Mouse (Mus musculus): Measurements from ENCODE around the gene Angptl8.

Angptl8 gene

DNA sequence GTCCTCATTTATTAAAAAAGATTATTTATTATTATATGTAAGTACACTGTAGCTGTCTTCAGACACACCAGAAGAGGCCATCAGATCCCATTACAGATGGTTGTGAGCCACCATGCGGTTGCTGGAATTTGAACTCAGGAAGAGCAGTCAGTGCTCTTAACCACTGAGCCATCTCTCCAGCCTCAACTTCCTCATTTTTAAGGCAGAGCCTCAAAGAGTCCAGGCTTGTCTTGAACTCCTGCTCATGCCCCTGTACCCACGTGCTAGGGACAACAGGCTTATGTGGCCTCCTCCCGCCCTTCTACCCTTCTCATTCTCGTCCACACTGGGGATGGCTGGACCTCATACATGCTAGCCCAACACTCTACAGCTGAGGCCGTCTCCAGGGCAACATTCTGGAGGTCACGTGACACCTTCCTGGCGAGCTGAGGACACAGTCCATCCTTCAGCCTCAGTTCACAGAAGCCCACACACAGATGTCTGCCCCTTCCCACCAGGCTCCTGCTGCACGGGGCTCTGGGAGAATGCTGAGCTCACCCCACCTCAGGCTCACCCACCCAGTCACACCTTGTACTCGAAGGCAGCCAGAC is 18.5 kb upstream of the Angptl8 start:
- no peak for DNase-seq (ENCODE audit: low spot score)

DNA sequence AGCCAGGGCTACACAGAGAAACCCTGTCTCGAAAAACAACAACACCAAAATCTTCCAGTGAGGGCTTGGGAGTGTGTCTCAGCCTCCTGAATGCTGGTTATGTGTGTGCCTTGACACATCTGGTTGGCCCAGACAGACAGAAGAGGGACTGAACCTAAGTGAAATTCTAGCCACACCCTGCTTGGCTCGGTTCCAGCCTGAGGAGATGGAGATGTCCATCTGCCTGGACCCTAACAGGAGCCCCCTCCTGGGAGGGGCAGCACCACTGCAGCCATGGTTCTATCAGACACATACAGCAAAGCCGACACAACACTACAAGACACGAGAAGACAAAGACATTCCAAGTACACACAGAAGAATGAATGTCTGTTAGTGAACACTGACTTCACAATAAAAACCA is 17.2 kb upstream of the Angptl8 start:
- no peak for DNase-seq (ENCODE audit: low spot score)

DNA sequence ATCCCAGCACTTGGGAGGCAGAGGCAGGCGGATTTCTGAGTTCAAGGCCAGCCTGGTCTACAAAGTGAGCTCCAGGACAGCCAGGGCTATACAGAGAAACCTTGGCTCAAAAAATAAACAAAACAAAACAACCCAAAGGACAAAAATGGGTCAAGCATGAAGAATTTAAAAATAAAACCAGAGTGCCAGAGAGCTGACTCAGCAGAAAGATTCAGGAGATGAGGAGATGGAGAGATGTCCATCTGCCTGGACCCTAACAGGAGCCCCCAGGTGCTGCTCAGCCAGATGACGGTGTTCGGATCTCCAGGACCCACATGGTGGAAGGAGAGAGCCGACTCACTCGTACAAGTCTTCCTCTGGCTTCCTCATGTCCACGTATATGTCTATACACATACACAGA is 16.7 kb upstream of the Angptl8 start:
- DNase-seq (ENCODE audit: low spot score): no peak

DNA sequence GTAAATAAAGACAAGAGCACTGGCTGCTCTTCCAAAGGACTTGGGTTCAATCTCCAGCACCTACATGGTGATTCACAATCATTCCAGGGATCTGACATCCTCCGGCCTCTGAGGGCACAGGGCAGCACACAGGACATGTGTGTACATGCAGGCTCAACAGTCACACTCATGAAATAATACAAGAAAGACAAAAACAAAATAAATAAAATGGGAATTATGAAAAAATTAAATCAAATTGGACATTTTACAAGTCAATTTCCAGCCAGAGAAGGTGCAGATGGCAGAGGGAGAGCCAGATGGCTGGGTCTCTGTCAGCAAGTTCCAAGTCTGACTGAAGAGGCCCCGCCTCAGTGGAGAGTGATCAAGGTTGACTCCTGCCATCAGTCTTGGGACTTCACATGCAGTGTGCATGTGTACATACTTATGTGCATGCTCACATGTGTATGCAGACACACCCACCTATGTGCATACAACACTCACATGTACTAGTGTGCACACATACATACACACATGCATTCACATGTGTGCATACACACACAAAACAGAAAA is 16.1 kb upstream of the Angptl8 start:
- DNase-seq (ENCODE audit: low spot score): no peak

DNA sequence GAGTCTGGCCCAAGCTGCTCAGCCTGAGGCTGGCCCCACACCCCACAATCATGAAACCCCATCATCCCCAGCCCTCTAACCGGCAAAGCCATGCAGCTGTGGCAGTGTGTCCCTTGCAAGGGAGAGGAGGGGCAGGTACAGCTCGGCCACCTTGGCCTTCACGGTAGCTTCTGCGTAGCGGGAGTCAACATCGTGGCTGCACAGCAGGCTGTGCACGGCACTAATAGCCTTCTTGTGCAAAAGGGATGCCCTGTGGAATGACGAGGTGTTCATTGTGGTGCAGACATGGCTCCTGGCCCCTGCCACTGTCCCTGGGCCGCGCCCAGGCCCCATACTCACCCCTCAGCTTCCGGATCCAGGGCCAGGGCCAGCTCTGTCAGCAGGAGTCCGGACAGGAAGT is 15.1 kb upstream of the Angptl8 start:
- DNase-seq (ENCODE audit: low spot score): no peak

DNA sequence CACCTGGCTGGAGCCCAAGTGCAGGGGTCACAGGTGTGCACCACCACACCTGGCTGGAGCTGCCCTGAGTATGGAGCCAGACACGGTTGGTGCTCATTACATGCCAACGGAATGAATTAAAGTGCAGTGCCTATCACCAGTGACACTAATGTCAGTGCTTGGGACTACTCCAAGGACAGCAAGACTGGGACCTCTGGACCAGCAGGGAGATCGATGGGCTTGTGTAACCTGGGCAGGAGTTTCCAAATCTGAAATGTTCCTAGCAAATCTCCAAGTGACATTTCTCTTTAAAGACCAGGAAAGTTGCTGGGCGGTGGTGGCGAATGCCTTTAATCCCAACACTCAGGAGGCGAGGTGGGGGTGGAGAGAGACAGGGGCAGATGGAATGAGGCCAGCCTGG is 12.6 kb upstream of the Angptl8 start:
- DNase-seq (ENCODE audit: low spot score): no peak

DNA sequence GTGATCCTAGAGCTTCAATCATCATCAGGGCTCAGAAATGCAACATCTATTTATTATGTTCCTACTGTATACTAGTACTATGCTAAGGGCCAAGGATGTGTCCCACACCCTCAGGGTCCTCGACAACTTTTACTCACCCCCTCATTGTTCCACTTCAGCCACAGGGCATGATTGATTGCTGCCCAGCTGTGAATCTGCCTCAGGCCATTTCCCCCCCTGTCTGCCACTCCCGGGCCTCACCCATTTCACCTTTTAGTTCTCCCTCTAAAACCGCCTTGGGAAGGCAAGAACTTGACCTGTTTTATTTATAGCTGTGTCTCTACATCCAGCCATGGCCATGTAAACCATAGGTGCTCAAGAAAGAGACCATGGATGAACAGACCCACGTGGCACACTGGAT is 11.4 kb upstream of the Angptl8 start:
- no peak for DNase-seq (ENCODE audit: low spot score)

DNA sequence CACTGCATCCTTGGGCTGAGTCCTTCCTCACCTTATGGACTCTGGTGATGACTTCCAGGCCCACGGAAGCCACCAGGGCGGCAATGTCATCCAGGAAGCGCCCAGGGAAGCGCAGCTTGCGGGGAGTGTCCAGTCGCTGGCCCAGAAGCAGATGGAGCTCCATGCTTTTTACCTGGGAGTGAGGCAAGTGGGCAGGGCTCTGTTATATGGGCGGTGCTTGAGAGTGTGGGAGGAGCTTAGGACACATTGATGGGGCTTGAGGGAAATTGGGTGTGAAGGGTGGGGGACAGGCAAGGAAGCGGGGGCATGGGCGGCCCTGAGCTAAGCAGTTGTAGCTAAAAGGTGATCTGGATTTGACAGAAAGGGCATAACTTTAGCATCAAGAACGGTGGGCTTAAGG is 10.9 kb upstream of the Angptl8 start:
- DNase-seq (ENCODE audit: low spot score): no peak

DNA sequence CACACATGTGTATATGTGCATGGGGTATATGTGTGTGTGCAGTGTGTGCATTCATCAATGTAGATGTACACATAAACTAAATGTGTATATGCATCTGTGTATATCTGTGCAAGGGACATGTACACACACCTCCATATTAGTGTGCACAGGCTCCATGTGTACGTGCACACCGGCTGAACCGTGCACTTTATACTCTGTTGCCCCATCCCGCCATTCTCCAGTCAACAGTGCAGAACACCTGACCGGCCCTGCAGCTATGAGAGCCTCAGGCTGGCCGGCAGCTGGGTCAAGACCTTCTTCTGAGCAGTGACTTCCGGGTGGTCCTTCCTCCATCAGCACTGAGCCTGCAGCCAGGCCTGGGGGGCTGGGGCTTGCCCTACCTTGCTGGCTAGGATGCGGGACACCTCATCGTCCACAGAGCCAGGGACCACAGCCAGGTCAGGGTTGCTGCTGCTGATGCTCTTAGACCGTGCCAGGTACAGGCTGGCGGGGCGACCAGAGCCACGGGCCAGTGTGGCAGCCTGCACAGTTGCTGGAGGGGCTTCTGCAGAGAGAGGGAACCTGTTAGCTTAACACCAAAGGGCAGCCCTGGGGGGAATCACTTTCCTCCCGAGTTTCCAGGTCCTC is 5.4 kb upstream of the Angptl8 start:
- no peak for DNase-seq (ENCODE audit: low spot score)

DNA sequence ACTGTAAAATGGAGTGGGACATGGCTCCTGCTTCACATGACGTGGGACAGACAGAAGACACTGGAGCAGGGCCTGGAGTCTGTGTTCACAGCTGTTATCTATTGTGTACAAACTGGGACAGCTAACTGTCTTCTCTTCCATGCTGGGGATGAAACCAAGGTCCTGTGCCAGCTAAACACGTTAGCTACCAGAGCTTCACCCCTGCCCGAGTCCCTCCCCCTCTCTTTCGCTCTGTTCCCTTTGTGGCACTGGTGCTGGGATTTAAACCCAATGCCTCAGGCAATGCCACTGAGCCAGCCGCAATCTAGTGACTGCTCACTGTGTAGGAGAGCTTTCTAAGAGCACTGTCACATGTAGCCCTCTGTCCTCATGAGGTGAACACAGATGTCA is 4.9 kb upstream of the Angptl8 start:
- DNase-seq (ENCODE audit: low spot score): no peak

DNA sequence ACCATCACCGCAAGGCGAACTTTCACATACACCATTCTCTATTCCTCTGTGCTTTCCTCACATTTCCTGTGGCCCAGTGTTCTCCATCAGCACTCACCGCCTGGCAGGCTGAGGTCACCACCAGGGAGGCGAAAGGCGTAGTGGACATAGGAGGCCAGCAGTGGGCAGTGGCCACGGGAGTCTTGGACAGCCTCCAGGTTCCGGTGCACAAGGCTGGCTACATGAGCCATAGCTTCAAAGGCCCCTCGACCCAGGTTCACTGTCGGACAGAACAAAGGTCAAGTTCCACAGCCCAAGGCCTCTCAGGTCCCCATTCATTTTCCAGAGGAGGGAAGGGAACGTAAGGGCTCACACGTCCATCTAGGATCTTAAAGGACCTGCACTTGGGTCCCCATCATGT is 4.4 kb upstream of the Angptl8 start:
- DNase-seq (ENCODE audit: low spot score): peak; percentile 33

DNA sequence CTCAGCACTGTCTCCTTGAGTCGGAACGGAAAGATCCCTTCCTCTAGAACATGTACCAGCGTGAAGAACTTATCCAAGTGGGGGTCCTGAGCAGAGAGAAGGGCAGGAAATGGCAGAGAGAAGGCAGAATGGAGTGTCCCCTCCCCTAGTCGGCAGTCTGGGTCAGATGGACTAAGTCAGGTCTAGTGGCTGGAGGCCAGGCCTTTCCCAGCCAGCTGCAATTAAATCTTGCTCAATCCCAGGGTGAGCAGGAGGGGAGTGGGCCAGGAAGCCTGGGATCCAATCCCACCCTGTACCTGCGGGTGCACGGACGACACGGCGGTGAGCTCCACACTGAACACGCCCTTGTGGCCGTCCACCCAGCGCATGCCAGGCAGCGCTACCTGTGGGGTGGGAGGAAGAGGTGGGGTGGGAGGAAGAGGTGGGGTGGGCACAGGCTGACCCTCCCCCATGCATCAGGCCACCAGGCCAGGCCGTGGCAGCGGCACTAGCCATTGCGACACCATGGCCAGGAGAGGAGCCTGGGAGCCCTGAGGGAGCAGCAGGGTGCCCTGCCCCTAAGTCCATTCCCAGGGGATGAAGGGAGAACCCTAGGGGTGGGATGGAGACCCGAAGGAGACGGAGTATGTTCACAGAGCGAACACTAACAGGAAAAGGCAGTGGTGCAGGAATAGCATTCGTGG is 3.6 kb upstream of the Angptl8 start:
- DNase-seq (ENCODE audit: low spot score): peak; percentile 60

DNA sequence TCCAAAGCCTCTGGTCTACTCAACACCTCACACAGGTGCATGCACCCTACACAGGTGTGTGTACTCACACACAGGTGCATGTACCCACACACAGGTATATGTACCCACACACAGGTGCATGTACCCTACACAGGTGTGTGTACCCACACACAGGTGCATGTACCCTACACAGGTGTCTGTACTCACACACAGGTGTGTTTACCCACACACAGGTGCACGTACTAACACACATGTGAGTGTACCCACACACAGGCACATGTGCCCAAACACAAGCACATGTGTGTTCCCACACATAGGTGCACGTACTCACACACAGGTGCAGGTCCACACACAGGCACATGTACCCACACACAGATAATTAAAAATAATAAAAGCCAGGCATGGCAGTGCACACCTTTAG is 2.4 kb downstream of the Angptl8 start:
- no peak for DNase-seq (ENCODE audit: low spot score)

DNA sequence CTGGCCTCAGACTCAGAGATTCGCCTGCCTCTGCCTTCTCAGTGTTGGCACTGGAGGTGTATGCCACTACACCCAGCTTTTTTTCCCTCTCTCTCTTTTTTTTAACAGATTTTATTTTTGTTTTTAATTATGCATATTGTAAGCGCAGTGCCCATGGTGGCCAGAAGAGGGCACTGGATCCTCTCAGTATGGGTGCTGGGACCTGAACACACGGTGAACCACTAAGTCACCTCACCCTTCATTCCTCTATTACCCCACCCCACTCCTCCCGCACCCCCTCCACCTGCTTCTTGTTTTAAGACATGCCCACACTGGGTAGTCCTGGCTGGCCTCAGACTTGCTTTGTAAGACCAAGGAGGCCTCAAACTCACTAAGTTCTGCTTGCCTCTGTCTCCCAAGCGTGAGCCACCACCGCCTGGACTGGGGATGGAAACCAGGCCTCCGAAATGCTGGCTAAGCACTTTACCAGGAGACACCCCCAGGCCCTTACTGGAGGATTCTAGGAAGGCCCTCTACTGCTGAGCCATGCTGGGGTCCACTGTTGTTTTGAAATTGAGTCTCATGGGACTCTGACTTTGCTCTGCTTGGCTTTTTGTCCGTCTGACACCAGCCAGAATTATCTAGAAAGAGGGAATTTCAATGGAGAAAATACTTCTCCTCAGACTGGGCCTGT is 4.9 kb downstream of the Angptl8 start:
- DNase-seq (ENCODE audit: low spot score): peak; percentile 55

DNA sequence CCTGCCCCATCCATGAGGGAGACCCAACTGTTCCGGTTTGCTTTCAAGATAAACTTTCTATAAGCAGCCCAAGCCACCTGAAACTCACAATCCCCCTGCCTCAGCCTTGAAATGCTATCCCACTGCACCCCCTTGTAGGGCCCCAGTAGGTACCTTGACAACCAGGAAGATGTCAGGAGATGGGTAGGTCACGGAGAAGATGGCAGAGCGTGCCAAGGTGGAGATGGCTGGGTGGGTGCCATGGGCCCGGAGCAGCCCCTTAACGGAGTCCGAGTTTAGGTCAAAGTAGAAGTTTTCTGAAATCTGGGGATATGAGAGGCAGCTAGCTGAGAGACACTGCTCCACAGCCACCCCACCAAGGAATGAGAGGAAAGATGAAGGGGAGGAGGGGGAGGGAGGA is 6.0 kb downstream of the Angptl8 start:
- no peak for DNase-seq (ENCODE audit: low spot score)

DNA sequence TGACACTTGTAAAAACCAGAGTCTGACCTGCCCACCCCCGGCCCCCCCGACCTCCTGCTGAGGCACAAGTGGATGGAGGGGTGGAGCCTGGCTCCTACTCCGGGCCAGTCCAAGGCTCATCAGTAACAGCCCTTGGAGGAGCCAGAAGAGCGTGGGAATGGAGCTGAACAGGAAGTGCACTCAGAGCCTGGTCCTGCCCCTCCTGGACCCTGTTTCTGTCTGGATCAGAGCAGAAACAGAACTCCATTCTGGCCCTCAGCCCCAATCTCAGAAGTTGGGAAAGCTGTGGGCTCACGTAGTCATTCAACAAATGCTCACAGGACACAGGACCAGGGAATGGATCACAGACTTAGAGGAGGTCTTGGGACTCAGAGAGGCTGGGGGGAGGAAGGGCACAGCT is 7.1 kb downstream of the Angptl8 start:
- no peak for DNase-seq (ENCODE audit: low spot score)

DNA sequence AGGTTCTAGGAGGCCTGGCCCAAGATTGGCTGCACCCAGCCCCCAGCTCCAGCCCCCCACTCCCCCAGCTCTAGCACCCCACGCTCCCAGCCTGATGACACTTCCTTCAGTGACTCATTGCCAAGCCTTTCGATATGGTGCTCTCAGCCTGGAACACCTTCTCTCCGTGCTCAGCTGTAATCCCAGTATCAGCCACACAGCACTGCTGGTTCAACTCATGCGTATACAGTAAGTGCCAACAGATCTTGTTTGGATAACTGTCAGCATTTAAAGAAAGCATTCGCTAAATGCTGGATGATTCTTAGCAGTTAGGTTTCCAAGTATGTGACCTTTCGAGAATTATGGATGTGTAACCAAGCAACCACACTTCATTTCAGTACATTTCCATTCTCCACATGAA is 7.8 kb downstream of the Angptl8 start:
- DNase-seq (ENCODE audit: low spot score): no peak

DNA sequence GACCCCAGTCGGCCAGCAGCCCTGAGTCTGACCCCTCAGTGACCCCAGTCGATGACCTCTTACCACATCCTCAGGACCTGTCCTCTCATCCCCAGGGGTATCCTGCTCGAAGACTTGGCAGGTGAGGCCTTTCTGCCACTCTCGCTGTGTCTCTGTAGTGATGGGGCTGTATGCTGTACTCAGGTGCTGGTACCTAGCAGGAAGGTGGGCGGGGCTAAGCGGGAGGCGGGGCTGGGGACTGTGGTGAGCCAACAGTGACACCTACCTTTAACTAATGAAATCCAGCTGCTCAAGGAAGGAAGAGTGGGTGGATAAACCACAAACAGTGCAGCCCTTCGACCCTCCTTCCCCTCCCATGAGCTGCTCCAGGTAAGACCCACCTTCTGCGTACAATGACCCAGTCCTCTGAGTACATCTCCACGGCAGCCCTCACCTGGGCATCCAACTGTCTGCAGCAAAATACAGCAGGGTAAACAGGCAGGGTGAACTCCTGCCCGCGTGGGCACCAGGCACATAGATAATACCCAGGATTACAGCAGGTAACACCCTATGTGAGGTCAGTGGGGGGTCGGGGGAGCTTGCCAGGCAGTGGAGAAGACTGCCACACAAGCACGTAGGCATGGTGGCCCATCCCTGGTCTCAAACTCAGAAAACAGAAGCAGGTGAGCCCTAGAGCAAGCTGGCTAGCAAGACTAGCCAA is 10.2 kb downstream of the Angptl8 start:
- no peak for DNase-seq (ENCODE audit: low spot score)

DNA sequence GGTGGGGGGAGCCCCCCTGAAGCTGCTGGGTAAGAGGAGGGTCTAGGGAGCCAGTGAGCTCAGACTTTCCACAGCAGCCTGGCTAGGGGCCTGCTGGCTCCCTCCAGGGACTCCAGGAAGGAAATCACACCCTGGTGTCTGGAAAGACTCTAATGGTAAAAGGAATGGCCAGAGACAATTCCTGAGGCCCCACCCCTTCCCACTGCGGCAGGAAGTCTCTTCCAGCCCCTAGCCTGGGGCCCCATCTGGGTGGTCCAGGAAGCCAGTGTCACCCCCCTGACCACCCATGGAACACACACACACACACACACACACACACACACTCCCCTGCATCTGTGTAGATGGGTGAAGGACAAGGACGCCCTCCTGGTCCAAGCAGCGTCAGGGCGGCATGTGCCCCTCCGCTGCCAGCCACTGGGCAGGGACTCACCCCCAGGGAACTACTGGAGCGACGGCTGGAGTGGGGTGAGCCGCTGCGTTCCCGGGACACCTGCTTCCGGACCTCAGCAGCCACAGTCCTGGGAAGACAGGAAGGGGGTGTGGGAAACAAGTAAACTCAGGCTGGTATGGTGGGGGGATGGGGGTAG is 11.5 kb downstream of the Angptl8 start:
- no peak for DNase-seq (ENCODE audit: low spot score)

DNA sequence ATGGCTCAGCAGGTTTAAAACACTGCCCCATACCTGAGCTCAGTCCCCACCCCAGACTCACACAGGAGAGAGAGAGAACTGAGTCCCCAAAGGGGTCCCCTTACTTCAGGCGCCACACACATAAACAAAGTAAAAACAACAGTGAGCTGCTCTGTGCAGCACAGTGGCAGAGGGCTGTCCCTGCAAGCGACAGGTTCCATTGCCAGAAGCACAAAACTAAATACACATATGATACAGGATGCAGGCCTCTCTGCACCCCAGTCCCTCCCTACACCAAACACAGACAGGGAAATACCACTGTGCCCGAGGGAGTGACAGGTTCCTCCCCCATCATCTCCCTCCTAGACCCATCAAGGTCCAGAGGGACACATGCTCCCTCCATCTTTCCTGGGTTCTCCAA is 12.1 kb downstream of the Angptl8 start:
- no peak for DNase-seq (ENCODE audit: low spot score)

DNA sequence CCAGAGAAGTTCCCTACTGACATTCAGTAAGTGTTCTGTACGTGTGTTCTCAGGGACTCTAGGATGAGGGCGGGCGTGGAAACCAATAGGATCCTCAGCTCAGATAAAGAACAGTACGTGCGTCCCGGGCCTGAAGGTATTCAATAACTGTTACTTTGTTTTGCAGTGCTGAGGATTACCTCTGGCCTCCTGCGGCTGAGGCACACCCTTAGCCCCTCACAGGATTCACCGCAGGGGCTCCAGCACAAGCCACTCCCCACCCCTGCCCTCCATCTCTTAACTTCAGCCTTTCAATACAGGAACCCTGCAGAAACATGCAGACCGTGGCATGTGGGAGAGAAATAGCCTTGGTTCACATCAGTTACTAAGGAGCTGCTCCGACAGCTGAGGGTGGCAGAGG is 12.6 kb downstream of the Angptl8 start:
- DNase-seq (ENCODE audit: low spot score): no peak
